Mouse (Mus musculus) retina, postnatal 1 day (tissue): Measurements from ENCODE around the gene Pmm2.

Source experiments
- DNase-seq: peaks from one replicate; pipeline ENCODE4 v3.0.0-alpha.2; 2012

The Pmm2 gene

GRCm38 (mm10) chr16:8685087-8685486 lies 47.6 kb downstream of the Pmm2 start:
- DNase-seq, result no peak

- DNase-seq, result peak; percentile 84
Measured at GRCm38 (mm10) chr16:8686121-8686870, 48.8 kb downstream of the Pmm2 start.

GRCm38 (mm10) chr16:8686871-8687535 lies 49.5 kb downstream of the Pmm2 start:
- DNase-seq, result no peak

GRCm38 (mm10) chr16:8687559-8688112 lies 50.2 kb downstream of the Pmm2 start:
- no peak for DNase-seq

- peak; percentile 49 for DNase-seq
Measured at GRCm38 (mm10) chr16:8689979-8690656, 52.6 kb downstream of the Pmm2 start.

GRCm38 (mm10) chr16:8691206-8691605 lies 53.7 kb downstream of the Pmm2 start:
- no peak for DNase-seq

GRCm38 (mm10) chr16:8699556-8699955 lies 62.1 kb downstream of the Pmm2 start:
- DNase-seq, result no peak

GRCm38 (mm10) chr16:8700586-8700985 lies 63.1 kb downstream of the Pmm2 start:
- DNase-seq, result peak; percentile 17

- no peak for DNase-seq
Measured at GRCm38 (mm10) chr16:8711998-8712397, 74.5 kb downstream of the Pmm2 start.
